Mouse (Mus musculus) activated CD4-positive, CD25-positive, alpha-beta regulatory T cell (primary cell): ENCODE results near the gene Efcab6. TPM values are rescaled to one million over a fixed set of nuclear protein-coding genes. Genes with fewer than 3 reads are reported as not detected.

ENCODE experiments used
- polyA plus RNA-seq, 2 experiments: library from polyadenylated mRNA; unstranded; fragments of 100-300 nt; shearing (Covaris generic); gene quantifications; one replicate each; pipeline ENCODE4 v1.2.1; 2017

The Efcab6 gene
- not detected for polyA plus RNA-seq

DNA sequence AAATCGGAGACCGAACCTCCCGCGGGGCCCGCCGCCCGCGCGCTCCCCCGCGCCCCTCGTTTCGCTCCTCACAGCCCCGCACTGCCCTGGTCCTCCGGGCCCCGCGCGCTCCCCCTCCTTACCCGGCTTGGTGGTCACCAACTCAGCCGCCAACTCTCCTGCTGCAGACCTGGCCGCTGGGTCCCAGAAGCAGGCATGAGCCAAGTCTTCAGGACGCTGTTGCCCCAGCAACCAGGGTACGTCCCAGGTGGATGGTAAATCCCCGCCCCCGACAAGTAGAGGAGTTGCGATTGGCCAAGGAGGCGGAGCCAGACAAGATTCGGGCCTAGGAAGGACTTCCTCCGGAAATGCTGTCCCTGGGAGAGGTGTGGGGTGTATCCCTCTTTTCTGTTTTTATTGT lies at the start of gene Efcab6:
Efcab6 (minus strand) TSS at position 240 of the 400 bp plus-strand sequence.

GRCm38 (mm10) chr15:84105105-84105923 lies 40.1 kb upstream of the Efcab6 start, which contains the start of gene Sult4a1:
Gene Sult4a1, minus strand, starts transcription at chr15:84105754.

Other genes with a start within 250 kb of the Efcab6 start
- under 1 TPM in 1 of 2 experiments, not detected in 1; 0.39 TPM for gene Sult4a1, start 40.4 kb upstream of the Efcab6 start, polyA plus RNA-seq
- not detected for gene Pnpla5, start 57.8 kb upstream of the Efcab6 start, polyA plus RNA-seq
- gene Pnpla3, start 102.5 kb upstream of the Efcab6 start, polyA plus RNA-seq, result under 1 TPM in 1 of 2 experiments, not detected in 1; 0.17 TPM
- gene Samm50, start 126.9 kb upstream of the Efcab6 start, polyA plus RNA-seq, result 100 to 1,000 TPM; 105 to 119 TPM
- 1 to 10 TPM in 1 of 2 experiments, under 1 TPM in 1; 0.29 to 1.4 TPM for gene Parvb, start 166.7 kb upstream of the Efcab6 start, polyA plus RNA-seq